Mouse (Mus musculus) CH12.LX (cell line): ENCODE measurements around the gene Hdhd3. TPM values are rescaled to one million over a fixed set of nuclear protein-coding genes. Genes with fewer than 3 reads are reported as not detected.

Experiments
- DNase-seq: peaks from one replicate; pipeline ENCODE4 v3.0.0-alpha.2; 2013; ENCODE audit errors: extremely low read depth
- H3K27ac ChIP-seq: 2 replicates; pipeline ENCODE4 v1.5.1; 2012; ENCODE audit warnings: low read depth, mild to moderate bottlenecking, control low read depth, moderate library complexity; ENCODE audit not compliant: insufficient read depth
- H3K27me3 ChIP-seq: replicated peaks from 2 replicates; pipeline ENCODE3; 2012; ENCODE audit warnings: inconsistent platforms
- H3K36me3 ChIP-seq, 2 experiments: replicated peaks in 1 of 2; 2 replicates each; pipeline versions ENCODE3 to v1.6.1; 2012; ENCODE audit warnings: inconsistent platforms in 1 of 2, low read length in 1 of 2, mild to moderate bottlenecking in 1 of 2, mixed read lengths in 1 of 2, moderate library complexity in 1 of 2; ENCODE audit not compliant: control insufficient read depth in 1 of 2, insufficient read depth in 1 of 2
- H3K4me1 ChIP-seq, 2 experiments: 2 replicates each; pipeline ENCODE4 v1.6.1; 2012; ENCODE audit warnings: inconsistent platforms in 1 of 2, moderate library complexity in 1 of 2; ENCODE audit not compliant: insufficient read depth in 2 of 2, control insufficient read depth in 1 of 2
- H3K4me2 ChIP-seq: 2 replicates; pipeline ENCODE4 v1.6.1; 2012; ENCODE audit warnings: low read depth, mild to moderate bottlenecking, control low read depth; ENCODE audit not compliant: poor library complexity, insufficient read depth, severe bottlenecking
- H3K4me3 ChIP-seq, 3 experiments: fragments of 150-350 bp in 1 of 3; sonication (generic) in 1 of 3; replicated peaks in 1 of 3; 2 replicates each; pipeline versions ENCODE3 to v1.5.1; 2011 to 2012; ENCODE audit warnings: low read depth in 2 of 3, low read length in 2 of 3, mild to moderate bottlenecking in 2 of 3, moderate library complexity in 2 of 3, control low read depth in 1 of 3, improper control_type of control experiment in 1 of 3, inconsistent platforms in 1 of 3, mixed read lengths in 1 of 3; ENCODE audit not compliant: poor library complexity in 1 of 3
- H3K79me2 ChIP-seq: replicated peaks from 2 replicates; pipeline ENCODE4 v1.6.1; 2012; ENCODE audit warnings: mild to moderate bottlenecking, moderate library complexity; ENCODE audit not compliant: control insufficient read depth, poor library complexity, insufficient read depth, severe bottlenecking; ENCODE audit errors: extremely low read depth
- H3K9ac ChIP-seq: 2 replicates; pipeline ENCODE4 v1.6.1; 2012; ENCODE audit warnings: low read depth, mild to moderate bottlenecking, control low read depth, moderate library complexity; ENCODE audit not compliant: insufficient read depth
- H3K9me3 ChIP-seq: replicated peaks from 2 replicates; pipeline ENCODE3; 2012; ENCODE audit warnings: low read length, inconsistent platforms, mixed read lengths
- CHD1 ChIP-seq: IDR thresholded peaks from 2 replicates; pipeline ENCODE4 v1.6.1; 2012; ENCODE audit warnings: low read depth, low read length, improper control_type of control experiment, inconsistent platforms
- CHD2 ChIP-seq: IDR thresholded peaks from 2 replicates; pipeline ENCODE4 v1.6.1; 2011; ENCODE audit warnings: low read length, improper control_type of control experiment
- ELF1 ChIP-seq: IDR thresholded peaks from 2 replicates; pipeline ENCODE4 v1.6.1; 2014; ENCODE audit warnings: low read depth, mild to moderate bottlenecking, inconsistent platforms, low read length, improper control_type of control experiment
- GABPA ChIP-seq: IDR thresholded peaks from 2 replicates; pipeline ENCODE4 v1.6.1; 2012; ENCODE audit warnings: low read depth, low read length, improper control_type of control experiment, inconsistent platforms; ENCODE audit not compliant: insufficient replicate concordance
- JUN ChIP-seq: IDR thresholded peaks from 2 replicates; pipeline ENCODE4 v1.6.1; 2011; ENCODE audit warnings: low read depth, mild to moderate bottlenecking, low read length, improper control_type of control experiment, moderate library complexity; ENCODE audit not compliant: insufficient read depth
- JUND ChIP-seq: conservative IDR thresholded peaks from 2 replicates; pipeline ENCODE4 v1.6.1; 2011; ENCODE audit warnings: low read depth, low read length, improper control_type of control experiment
- KAT2A ChIP-seq: IDR thresholded peaks from 2 replicates; pipeline ENCODE4 v1.6.1; 2012; ENCODE audit warnings: low read length, improper control_type of control experiment, inconsistent platforms; ENCODE audit not compliant: insufficient replicate concordance
- MEF2A ChIP-seq: IDR thresholded peaks from 2 replicates; pipeline ENCODE4 v1.6.1; 2014; ENCODE audit warnings: low read depth, mild to moderate bottlenecking, inconsistent platforms, low read length, improper control_type of control experiment, borderline replicate concordance
- MYC ChIP-seq: IDR thresholded peaks from 2 replicates; pipeline ENCODE4 v1.6.1; 2011; ENCODE audit warnings: low read depth, mild to moderate bottlenecking, improper control_type of control experiment, low read length
- NELFE ChIP-seq: IDR thresholded peaks from 2 replicates; pipeline ENCODE4 v1.6.1; 2011; ENCODE audit warnings: low read depth, low read length, improper control_type of control experiment
- RAD21 ChIP-seq: IDR thresholded peaks from 2 replicates; pipeline ENCODE4 v1.6.1; 2011; ENCODE audit warnings: low read depth, mild to moderate bottlenecking, low read length, improper control_type of control experiment, moderate library complexity
- RCOR1 ChIP-seq: conservative IDR thresholded peaks from 2 replicates; pipeline ENCODE4 v1.6.1; 2012; ENCODE audit warnings: low read depth, mild to moderate bottlenecking, inconsistent platforms, low read length, improper control_type of control experiment
- UBTF ChIP-seq: IDR thresholded peaks from 2 replicates; pipeline ENCODE4 v1.6.1; 2012; ENCODE audit warnings: low read depth, mild to moderate bottlenecking, inconsistent platforms, low read length, improper control_type of control experiment, moderate library complexity
- USF1 ChIP-seq: IDR thresholded peaks from 2 replicates; pipeline ENCODE4 v1.6.1; 2014; ENCODE audit warnings: low read depth, mild to moderate bottlenecking, inconsistent platforms, low read length, improper control_type of control experiment
- USF2 ChIP-seq: conservative IDR thresholded peaks from 2 replicates; pipeline ENCODE4 v1.6.1; 2011; ENCODE audit warnings: low read depth, low read length, improper control_type of control experiment
- dilution Hi-C: fragments of 300-500 bp; cut with MboI; formaldehyde crosslinking; loops from 2 replicates; pipeline ENCODE4 v1.14.3; 2020; ENCODE audit warnings: low sequenced_read_pairs; ENCODE audit not compliant: extremely low pct_unique_long_range_greater_than_20kb, extremely low pct_ligation_motif_present
- in situ Hi-C: fragments of 300-500 bp; cut with MboI; formaldehyde crosslinking; loops from 3 replicates; pipeline ENCODE4 v1.14.3; 2019; ENCODE audit warnings: low sequenced_read_pairs, low pct_ligation_motif_present, low pct_unique_long_range_greater_than_20kb, mixed read lengths
- polyA plus RNA-seq: library from polyadenylated mRNA; unstranded; fragments of >175 nt; gene quantifications from 2 replicates; pipeline ENCODE4 v1.2.1, GENCODE M21; 2012; ENCODE audit warnings: low read depth; ENCODE audit not compliant: insufficient read length
- total RNA-seq, 2 experiments: library from RNA; depleted of rRNA; stranded (reverse); fragments of 300-350 nt in 1 of 2; fragments of >200 nt in 1 of 2; gene quantifications; 2 replicates each; pipeline ENCODE4 v1.2.3; 2012 to 2014

Hdhd3 gene
- total and polyA plus RNA-seq, 3 experiments, result 4.5 to 4.7 (median 4.7) TPM

DNA sequence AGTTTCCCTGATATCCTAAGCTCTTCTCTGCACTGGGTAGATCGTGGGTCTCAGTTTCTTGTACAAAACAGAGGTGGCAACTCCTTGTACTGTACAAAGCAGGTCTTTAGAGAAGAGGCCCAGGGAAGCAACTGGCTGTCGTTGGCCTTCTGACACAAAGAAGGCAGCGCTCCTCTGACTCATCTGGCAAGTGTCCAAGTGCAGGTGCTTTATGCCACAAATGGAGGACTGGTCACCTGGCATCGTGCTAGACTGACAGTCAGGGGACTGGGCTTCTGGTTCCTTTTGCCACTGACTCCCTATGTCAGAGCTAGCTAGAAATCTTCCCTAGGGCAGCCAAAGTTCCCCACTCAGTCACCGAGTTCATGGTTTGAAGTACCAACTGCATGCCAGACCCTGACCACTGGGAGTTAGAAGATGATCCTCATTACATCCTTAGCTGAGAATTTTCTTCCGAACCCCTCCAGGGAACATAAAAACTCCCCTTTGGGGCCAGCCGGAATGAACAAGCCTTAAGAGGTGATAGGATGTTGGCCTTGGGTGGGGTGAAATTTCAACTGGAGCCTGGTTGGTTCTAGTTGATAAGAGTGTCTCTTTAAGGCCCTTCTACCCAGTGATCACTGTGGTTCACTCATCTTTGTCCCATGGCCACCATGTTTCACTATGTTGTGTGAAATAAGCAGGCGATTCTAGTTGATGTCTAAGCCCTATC, 17.7 kb downstream of the Hdhd3 start:
- no peak for TF ChIP-seq MEF2A
- no peak for TF ChIP-seq JUND
- no peak for TF ChIP-seq RAD21
- TF ChIP-seq CHD1, result no peak
- TF ChIP-seq MYC, result no peak
- no peak for TF ChIP-seq UBTF
- TF ChIP-seq NELFE, result no peak
- no peak for TF ChIP-seq USF1
- no peak for TF ChIP-seq JUN
- TF ChIP-seq KAT2A, result no peak
- no peak for TF ChIP-seq RCOR1
- TF ChIP-seq GABPA, result no peak
- no peak for TF ChIP-seq USF2
- TF ChIP-seq CHD2, result no peak
- H3K27me3 ChIP-seq, result no peaks in the 10 kb centered on the region
- in situ Hi-C loops (no loop called here), dilution Hi-C loops (no loop called here)
- no peak overlapping the region for H3K4me2 ChIP-seq
- no peaks in the 10 kb centered on the region for H3K79me2 ChIP-seq
- H3K9ac ChIP-seq, result no peak overlapping the region
- H3K27ac ChIP-seq, result no peak overlapping the region
- H3K4me1 ChIP-seq, result peaks cover 3 to 39% of the 10 kb centered on the region in 2 experiments; a peak in 2 of 4 replicates
- no peak for DNase-seq
- H3K36me3 ChIP-seq, result no peaks in the 10 kb centered on the region
- no peaks in the 10 kb centered on the region for H3K9me3 ChIP-seq
- no peak overlapping the region for H3K4me3 ChIP-seq

- dilution Hi-C loops (no loop called here), in situ Hi-C loops (no loop called here)
- no peak for TF ChIP-seq GABPA
- TF ChIP-seq ELF1, result 0 out of 2 replicates have a peak, but pooled peaks have one; percentile 10
- Histone ChIP-seq H3K36me3 (no peaks in the 10 kb centered on the region), H3K9me3 (no peaks in the 10 kb centered on the region), H3K27ac (no peak overlapping the region), H3K27me3 (no peaks in the 10 kb centered on the region), H3K4me1 (peaks cover 5 to 46% of the 10 kb centered on the region in 2 experiments; a peak in 3 of 4 replicates), H3K79me2 (no peaks in the 10 kb centered on the region), H3K4me2 (no peak overlapping the region), H3K4me3 (no peak overlapping the region), H3K9ac (no peak overlapping the region)
- no peak for DNase-seq
These were observed 18.3 kb downstream of the Hdhd3 start for GRCm38 (mm10) chr4:62484928-62485327.
